Mouse (Mus musculus) brain, embryonic 14.5 days (tissue): ENCODE measurements around the gene Anapc5.

Experiments used
- CTCF ChIP-seq: fragments of 200-500 bp; IDR thresholded peaks from 2 replicates; pipeline ENCODE4 v1.5.1; 2012; ENCODE audit warnings: inconsistent platforms, mild to moderate bottlenecking, moderate library complexity, borderline replicate concordance; ENCODE audit not compliant: insufficient read depth, insufficient read length; ENCODE audit errors: extremely low read depth
- POLR2A ChIP-seq: fragments of 200-500 bp; IDR thresholded peaks from 2 replicates; pipeline ENCODE4 v1.6.1; 2012; ENCODE audit warnings: mild to moderate bottlenecking, inconsistent platforms, borderline replicate concordance; ENCODE audit not compliant: poor library complexity, insufficient read depth, insufficient read length, severe bottlenecking; ENCODE audit errors: extremely low read depth

- TF ChIP-seq CTCF (no peak), POLR2A (no peak)
Observed at GRCm38 (mm10) chr5:122832536-122832935, 11.4 kb upstream of the Anapc5 start.
